Mouse (Mus musculus) natural killer cell, adult 2 months (primary cell): ENCODE data around the gene Tmem178b.

Experiments used
- DNase-seq, 2 experiments: peaks; one replicate each; pipeline ENCODE4 v3.0.0; 2022; ENCODE audit warnings: low spot score in 2 of 2

The Tmem178b gene

GRCm38 (mm10) chr6:40015711-40016460, 142.8 kb downstream of the Tmem178b start:
- DNase-seq, result no peak

GRCm38 (mm10) chr6:40019396-40019795, 146.3 kb downstream of the Tmem178b start:
- no peak for DNase-seq

GRCm38 (mm10) chr6:40023592-40024335, 150.7 kb downstream of the Tmem178b start:
- no peak for DNase-seq

GRCm38 (mm10) chr6:40024336-40024934, 151.4 kb downstream of the Tmem178b start:
- no peak for DNase-seq

GRCm38 (mm10) chr6:40032901-40033300, 159.8 kb downstream of the Tmem178b start:
- no peak for DNase-seq

- no peak for DNase-seq
Measured at GRCm38 (mm10) chr6:40033935-40034334, 160.9 kb downstream of the Tmem178b start.

GRCm38 (mm10) chr6:40048969-40049908, 176.2 kb downstream of the Tmem178b start:
- no peak for DNase-seq

- no peak for DNase-seq
Measured at GRCm38 (mm10) chr6:40049909-40050484, 176.9 kb downstream of the Tmem178b start.

GRCm38 (mm10) chr6:40051698-40052097, 178.6 kb downstream of the Tmem178b start:
- DNase-seq, result no peak

GRCm38 (mm10) chr6:40052593-40052992, 179.5 kb downstream of the Tmem178b start:
- no peak for DNase-seq

GRCm38 (mm10) chr6:40059466-40059865, 186.4 kb downstream of the Tmem178b start:
- no peak for DNase-seq

GRCm38 (mm10) chr6:40061327-40062189, 188.5 kb downstream of the Tmem178b start:
- DNase-seq, result no peak

GRCm38 (mm10) chr6:40062190-40062501, 189.1 kb downstream of the Tmem178b start:
- no peak for DNase-seq

- DNase-seq, result no peak
Measured at GRCm38 (mm10) chr6:40063438-40063837, 190.4 kb downstream of the Tmem178b start.

GRCm38 (mm10) chr6:40063899-40064298, 190.8 kb downstream of the Tmem178b start:
- DNase-seq, result no peak

- no peak for DNase-seq
Measured at GRCm38 (mm10) chr6:40064342-40064741, 191.3 kb downstream of the Tmem178b start.

GRCm38 (mm10) chr6:40068467-40068866, 195.4 kb downstream of the Tmem178b start:
- no peak for DNase-seq

GRCm38 (mm10) chr6:40071007-40071406, 197.9 kb downstream of the Tmem178b start:
- DNase-seq, result no peak

- no peak for DNase-seq
Measured at GRCm38 (mm10) chr6:40076089-40076488, 203.0 kb downstream of the Tmem178b start.

GRCm38 (mm10) chr6:40076670-40077313, 203.7 kb downstream of the Tmem178b start:
- no peak for DNase-seq
